Mouse (Mus musculus) brown adipose tissue, adult 24 weeks (tissue): ENCODE results near the gene Odf3. TPM values are rescaled to one million over a fixed set of nuclear protein-coding genes. Genes with fewer than 3 reads are reported as not detected.

Experiments used
- H3K27ac ChIP-seq: fragments of 200-500 bp; replicated peaks from 2 replicates; pipeline ENCODE4 v1.5.1; 2012; ENCODE audit warnings: low read depth, mild to moderate bottlenecking, low read length
- H3K4me1 ChIP-seq: fragments of 200-500 bp; 2 replicates; pipeline ENCODE4 v1.6.1; 2012; ENCODE audit warnings: low read length, mixed read lengths; ENCODE audit not compliant: control insufficient read depth, insufficient read depth, insufficient read length
- H3K4me3 ChIP-seq: fragments of 200-500 bp; 2 replicates; pipeline ENCODE4 v1.5.1; 2012; ENCODE audit warnings: low read depth, mild to moderate bottlenecking, low read length, moderate library complexity; ENCODE audit not compliant: insufficient read depth
- polyA plus RNA-seq: library from polyadenylated mRNA; stranded (reverse); fragments of >200 nt; gene quantifications from 2 replicates; pipeline ENCODE4 v1.2.4, GENCODE M21; 2012; ENCODE audit not compliant: missing spikeins, insufficient read depth, insufficient read length

Odf3 gene
- polyA plus RNA-seq, 1 experiment, result not detected

GRCm38 (mm10) chr7:140855860-140856784, 8.5 kb downstream of the Odf3 start, which contains the start of gene Gm45785:
Gm45785 (minus strand) TSS chr7:140856331.
- peaks cover 20% of the 10 kb centered on the region for H3K4me1 ChIP-seq
- peak within 1 kb of the TSS; percentile 99 for H3K27ac ChIP-seq
- peak within 1 kb of the TSS; percentile 85 for H3K4me3 ChIP-seq

GRCm38 (mm10) chr7:140856785-140857549, 9.4 kb downstream of the Odf3 start, which contains the start of gene Ric8a:
Ric8a (plus strand) TSS chr7:140856957.
- Histone ChIP-seq H3K4me3 (peak within 1 kb of the TSS; percentile 85), H3K27ac (peak within 1 kb of the TSS; percentile 99), H3K4me1 (peaks cover 20% of the 10 kb centered on the region)

GRCm38 (mm10) chr7:140857550-140858505, 10.2 kb downstream of the Odf3 start, which contains the start of gene Bet1l:
Bet1l (minus strand) TSS chr7:140857577.
- peak within 1 kb of the TSS; percentile 85 for H3K4me3 ChIP-seq
- H3K27ac ChIP-seq, result peak within 1 kb of the TSS; percentile 73

GRCm38 (mm10) chr7:140858746-140859145, 11.1 kb downstream of the Odf3 start:
- H3K4me3 ChIP-seq, result peak overlapping the region; percentile 85; the same call in 1 of the 2 replicates
- peaks cover 14% of the 10 kb centered on the region for H3K4me1 ChIP-seq
- no peak overlapping the region for H3K27ac ChIP-seq

More at GRCm38 (mm10) chr7:140857550-140858505, 10.2 kb downstream of the Odf3 start, which contains the start of gene Bet1l:
- peaks cover 20% of the 10 kb centered on the region for H3K4me1 ChIP-seq

- peaks cover 10% of the 10 kb centered on the region for H3K4me1 ChIP-seq
- no peak overlapping the region for H3K4me3 ChIP-seq
- H3K27ac ChIP-seq, result no peak overlapping the region
These were observed 12.4 kb downstream of the Odf3 start for GRCm38 (mm10) chr7:140859997-140860396.

- no peak overlapping the region for H3K27ac ChIP-seq
- peaks cover 7% of the 10 kb centered on the region for H3K4me1 ChIP-seq
- H3K4me3 ChIP-seq, result no peak overlapping the region
These were observed 13.1 kb downstream of the Odf3 start for GRCm38 (mm10) chr7:140860728-140861127.

- Histone ChIP-seq H3K27ac (no peak overlapping the region), H3K4me1 (no peaks in the 10 kb centered on the region)
These were observed 17.2 kb downstream of the Odf3 start for GRCm38 (mm10) chr7:140864761-140865160.

GRCm38 (mm10) chr7:140874224-140874623, 26.6 kb downstream of the Odf3 start:
- H3K27ac ChIP-seq, result no peak overlapping the region
- H3K4me3 ChIP-seq, result no peak overlapping the region
- H3K4me1 ChIP-seq, result no peaks in the 10 kb centered on the region

More at GRCm38 (mm10) chr7:140864761-140865160, 17.2 kb downstream of the Odf3 start:
- H3K4me3 ChIP-seq, result no peak overlapping the region

GRCm38 (mm10) chr7:140877364-140877763, 29.8 kb downstream of the Odf3 start:
- peaks cover 3% of the 10 kb centered on the region; the same call in 1 of the 2 replicates for H3K4me1 ChIP-seq
- no peak overlapping the region for H3K27ac ChIP-seq
- no peak overlapping the region for H3K4me3 ChIP-seq

- H3K4me3 ChIP-seq, result no peak overlapping the region
- no peak overlapping the region for H3K27ac ChIP-seq
These were observed 31.8 kb downstream of the Odf3 start for GRCm38 (mm10) chr7:140879355-140879754.

GRCm38 (mm10) chr7:140880419-140880818, 32.8 kb downstream of the Odf3 start:
- Histone ChIP-seq H3K4me1 (peaks cover 6% of the 10 kb centered on the region; the same call in 1 of the 2 replicates), H3K27ac (peak overlapping the region; percentile 60; the same call in 1 of the 2 replicates), H3K4me3 (peak overlapping the region; percentile 65)

More at GRCm38 (mm10) chr7:140879355-140879754, 31.8 kb downstream of the Odf3 start:
- H3K4me1 ChIP-seq, result peaks cover 6% of the 10 kb centered on the region; the same call in 1 of the 2 replicates

GRCm38 (mm10) chr7:140880865-140881515, 33.4 kb downstream of the Odf3 start:
- H3K4me1 ChIP-seq, result peaks cover 6% of the 10 kb centered on the region; the same call in 1 of the 2 replicates
- H3K27ac ChIP-seq, result peak overlapping the region; percentile 67
- H3K4me3 ChIP-seq, result peak overlapping the region; percentile 65

- Histone ChIP-seq H3K4me3 (peak within 1 kb of the TSS; percentile 65), H3K27ac (peak within 1 kb of the TSS; percentile 85), H3K4me1 (peaks cover 6% of the 10 kb centered on the region; the same call in 1 of the 2 replicates)
These were observed 34.3 kb downstream of the Odf3 start, which contains the start of the genes Psmd13 and Sirt3 for GRCm38 (mm10) chr7:140881696-140882468. Psmd13 (plus strand) TSS chr7:140881968. Sirt3 (minus strand) TSS chr7:140882309.
